In the genomic region with DNA sequence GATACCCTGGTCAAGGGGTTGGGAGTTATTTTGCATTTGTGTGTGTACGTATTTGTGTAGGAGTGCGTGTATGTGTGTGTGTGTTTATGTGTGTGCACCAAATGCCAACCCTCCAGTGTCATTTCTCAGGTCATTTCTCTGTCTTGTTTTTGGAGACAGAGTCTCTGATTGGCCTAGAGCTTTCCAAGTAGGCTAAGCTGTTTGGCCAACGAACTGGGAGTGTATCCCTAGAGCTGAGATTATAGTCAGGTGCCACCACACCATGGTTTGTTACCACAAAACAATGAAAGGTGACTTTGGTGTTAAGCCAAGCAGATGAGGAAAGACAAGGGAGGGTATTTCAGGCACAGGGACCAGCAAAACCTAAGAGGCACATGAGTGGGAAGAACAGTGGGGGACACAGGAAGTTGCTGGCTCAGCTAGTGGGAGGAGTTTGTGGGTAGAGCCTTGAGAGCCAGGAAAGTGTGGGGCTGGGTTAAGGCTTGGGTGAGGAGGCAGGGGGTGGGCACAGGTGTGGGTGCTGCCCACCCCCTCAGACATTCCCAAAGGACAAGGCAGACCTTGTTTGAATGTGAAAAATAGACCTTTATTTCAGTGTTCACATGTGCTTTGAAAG, we compare ENCODE assay signal across 14 mouse cellular contexts. TPM values are rescaled to one million over a fixed set of nuclear protein-coding genes. Genes with fewer than 3 reads are reported as not detected.
DNase-seq lines count a peak whose midpoint lies in the region; ATAC-seq and TF ChIP-seq lines count a peak whose summit lies in the region.
"Had no signal": no experiment of that assay in that cellular context is flagged by ENCODE, and none has a peak within 500 bp of the region (broad histone marks: within the 10 kb centered on the region; RNA-seq: fewer than 3 reads in every experiment).

No protein-coding gene starts in this region.

- no peak for TF ChIP-seq CTCF in heart, adult 2 months (IDR thresholded peaks at IDR 0.05)
- TF ChIP-seq CTCF in liver, postnatal 0 days (IDR thresholded peaks at IDR 0.05; ENCODE audit: low read depth), result no peak

- peak overlapping the region; percentile 41 for H3K27ac ChIP-seq in heart, adult 2 months
- peak overlapping the region; percentile 28; the same call in 1 of the 2 replicates for H3K27ac ChIP-seq in liver, embryonic 11.5 days (ENCODE audit: low read depth, low read length)
- no peak overlapping the region for H3K27ac ChIP-seq in liver, postnatal 0 days (ENCODE audit: low read depth)
- H3K27ac ChIP-seq: embryonic facial prominence, embryonic 15.5 days had no signal

- H3K36me3 ChIP-seq in heart, adult 2 months (ENCODE audit: control insufficient read depth, insufficient read depth, low read length), result no peaks in the 10 kb centered on the region; the same call in 1 of the 2 replicates
- H3K36me3 ChIP-seq in liver, embryonic 11.5 days (ENCODE audit: control insufficient read depth, insufficient read depth, low read length), result peaks cover 5% of the 10 kb centered on the region; the same call in 1 of the 2 replicates
- peaks cover 37% of the 10 kb centered on the region for H3K36me3 ChIP-seq in liver, postnatal 0 days (replicated peaks; ENCODE audit: insufficient read depth, low read length)
- H3K36me3 ChIP-seq: embryonic facial prominence, embryonic 15.5 days had no signal

- H3K9me3 ChIP-seq in liver, embryonic 11.5 days (ENCODE audit: control insufficient read depth, low read length), result no peaks in the 10 kb centered on the region
- no peaks in the 10 kb centered on the region for H3K9me3 ChIP-seq in liver, postnatal 0 days (ENCODE audit: low read length)
- H3K9me3 ChIP-seq: embryonic facial prominence, embryonic 15.5 days had no signal

- H3K9ac ChIP-seq in heart, adult 2 months (ENCODE audit: low read depth, low read length), result no peak overlapping the region
- H3K9ac ChIP-seq in liver, embryonic 11.5 days (ENCODE audit: low read depth, low read length), result no peak overlapping the region
- no peak overlapping the region for H3K9ac ChIP-seq in liver, postnatal 0 days (replicated peaks)
- H3K9ac ChIP-seq: embryonic facial prominence, embryonic 15.5 days had no signal

- TF ChIP-seq POLR2A in heart, adult 2 months (IDR thresholded peaks at IDR 0.05; ENCODE audit: insufficient read depth, low read depth, low read length), result no peak

- WGBS in heart, adult 2 months, result 78% methylated on average over 3 of the region's 3 CpGs
- WGBS in liver, embryonic 11.5 days, result 83% methylated on average over 3 of the region's 3 CpGs
- 77% methylated on average over 3 of the region's 3 CpGs for WGBS in liver, postnatal 0 days (ENCODE audit: insufficient replicate concordance)

- no peaks in the 10 kb centered on the region for H3K27me3 ChIP-seq in heart, adult 2 months (ENCODE audit: control insufficient read depth, insufficient read depth, low read length)
- H3K27me3 ChIP-seq in liver, embryonic 11.5 days (replicated peaks; ENCODE audit: control insufficient read depth, insufficient read depth, low read length), result no peaks in the 10 kb centered on the region
- no peaks in the 10 kb centered on the region for H3K27me3 ChIP-seq in liver, postnatal 0 days (ENCODE audit: insufficient read depth, low read length)
- H3K27me3 ChIP-seq: embryonic facial prominence, embryonic 15.5 days had no signal

- DNase-seq in heart, adult 2 months, result no peak
- no peak for DNase-seq in heart, postnatal 36 days
- DNase-seq in liver, embryonic 11.5 days (ENCODE audit: low spot score), result no peak
- no peak for DNase-seq in liver, postnatal 0 days
- peak; percentile 63 for DNase-seq in fat pad, adult 2 months (ENCODE audit: extremely low read depth, low read depth, low spot score)
- DNase-seq in naive thymus-derived CD4-positive, alpha-beta T cell, adult 2 months (ENCODE audit: low read depth), result peak; percentile 16
- DNase-seq in urinary bladder, postnatal 36 days (ENCODE audit: low spot score in 2 of 2), result no peak
- no peak for DNase-seq in left cerebral cortex, adult 8-10 months (ENCODE audit: low spot score in 2 of 2)
- DNase-seq: B cell, adult 2 months; cerebellum, postnatal 10 days; gastrocnemius, postnatal 14 days had no signal

- TF ChIP-seq EP300 in heart, adult 2 months (IDR thresholded peaks at IDR 0.05; ENCODE audit: insufficient read depth, low read depth, low read length), result no peak
- TF ChIP-seq EP300 in liver, postnatal 0 days (IDR thresholded peaks at IDR 0.05; ENCODE audit: low read depth), result no peak

- no peak overlapping the region for H3K4me3 ChIP-seq in heart, adult 2 months
- no peak overlapping the region for H3K4me3 ChIP-seq in liver, embryonic 11.5 days (ENCODE audit: low read depth, low read length)
- no peak overlapping the region for H3K4me3 ChIP-seq in liver, postnatal 0 days (ENCODE audit: low read depth, low read length)
- H3K4me3 ChIP-seq: embryonic facial prominence, embryonic 15.5 days had no signal

- ATAC-seq in liver, embryonic 11.5 days (replicated peaks; ENCODE audit: low FRiP score), result no peak
- no peak for ATAC-seq in liver, postnatal 0 days
- ATAC-seq: forebrain, embryonic 16.5 days; hindbrain, embryonic 16.5 days had no signal

- H3K4me2 ChIP-seq in liver, embryonic 11.5 days, result no peak overlapping the region
- H3K4me2 ChIP-seq in liver, postnatal 0 days (ENCODE audit: low read depth, low read length), result no peak overlapping the region
- H3K4me2 ChIP-seq: embryonic facial prominence, embryonic 15.5 days had no signal

- intact Hi-C loops in heart, adult 2 months (cut with DNase I), result no loop called here
- intact Hi-C loops in heart, postnatal 36 days (cut with DNase I), result no loop called here

- H3K79me2 ChIP-seq in heart, adult 2 months (replicated peaks; ENCODE audit: control insufficient read depth, insufficient read depth, low read length), result no peaks in the 10 kb centered on the region

- peaks cover 19% of the 10 kb centered on the region for H3K4me1 ChIP-seq in heart, adult 2 months (ENCODE audit: control insufficient read depth, insufficient read depth, low read length)
- peaks cover 49% of the 10 kb centered on the region for H3K4me1 ChIP-seq in liver, embryonic 11.5 days (replicated peaks; ENCODE audit: control insufficient read depth, insufficient read depth, low read length)
- peaks cover 24% of the 10 kb centered on the region for H3K4me1 ChIP-seq in liver, postnatal 0 days (ENCODE audit: insufficient read depth)

RNA-seq across cellular contexts. Expression of gene Tgm2, which starts 30.3 kb away (rescaled TPM):
- total RNA-seq in heart, adult 2 months (2021), result 100 to 1,000 TPM; 270 to 286 TPM
- 155 and 205 TPM in 2 replicates for polyA plus RNA-seq in heart, adult 2 months (2012; rRNA removed)
- total RNA-seq in heart, postnatal 36 days (2021), result 100 to 1,000 TPM; 237 to 310 TPM
- 49.5 and 49.7 TPM in 2 replicates for polyA plus RNA-seq in liver, embryonic 11.5 days (2014; fragmentation: Nextera tagmentation; extraction: Ambion mirVana)
- 44.4 and 59.7 TPM in 2 replicates for polyA plus RNA-seq in liver, postnatal 0 days (2015; fragmentation: Nextera tagmentation; extraction: Ambion mirVana)
- 10 to 100 TPM in 3 of 4 experiments, 1 to 10 TPM in 1; 9.3 to 13.7 (median 10.1) TPM for total RNA-seq in left cerebral cortex, adult 8-10 months (2022)

Comparison
In these comparisons a context has a peak if more than half of its experiments do, and no peak if none do; other contexts are left out.
1. DNase-seq: peak in fat pad, adult 2 months (single experiment) and naive thymus-derived CD4-positive, alpha-beta T cell, adult 2 months (single experiment); none in heart, adult 2 months (0 of 2), heart, postnatal 36 days (0 of 2), liver, embryonic 11.5 days (single experiment), liver, postnatal 0 days (single experiment), urinary bladder, postnatal 36 days (0 of 2) and left cerebral cortex, adult 8-10 months (0 of 2).
2. RNA of gene Tgm2, which starts 30.3 kb away (total RNA-seq): 237 to 310 TPM in heart, postnatal 36 days and 270 to 286 TPM in heart, adult 2 months; 9.3 to 13.7 TPM in left cerebral cortex, adult 8-10 months; every median in the first group is over 10 times any median in the second.